Mouse (Mus musculus): ENCODE data around the gene Card6.

- TF ChIP-seq CTCF (IDR thresholded peaks at IDR 0.05 in 2 of 3, conservative IDR thresholded peaks at IDR 0.05 in 1 of 3; ENCODE audit: control insufficient read depth in 1 of 3, insufficient read depth in 1 of 3, low read depth in 2 of 3, low read length in 3 of 3, poor library complexity in 1 of 3, severe bottlenecking in 1 of 3) (no peak), TBP (IDR thresholded peaks at IDR 0.05; ENCODE audit: low read depth, low read length) (no peak), EP300 (IDR thresholded peaks at IDR 0.05; ENCODE audit: low read depth in 1 of 2, low read length in 2 of 2) (no peak), MAZ (IDR thresholded peaks at IDR 0.05; ENCODE audit: low read depth, low read length) (no peak), MAFK (IDR thresholded peaks at IDR 0.05; ENCODE audit: borderline replicate concordance, low read depth, low read length) (no peak), MYB (IDR thresholded peaks at IDR 0.05; ENCODE audit: low read depth, low read length) (no peak), MYC (IDR thresholded peaks at IDR 0.05; ENCODE audit: low read depth, low read length) (no peak), CHD2 (IDR thresholded peaks at IDR 0.05; ENCODE audit: low read length) (no peak), TCF12 (IDR thresholded peaks at IDR 0.05; ENCODE audit: low read depth, low read length) (no peak)
Observed at GRCm38 (mm10) chr15:5121535-5122313, 13.4 kb upstream of the Card6 start.

All from MEL (cell line).